Mouse (Mus musculus) megakaryocyte, embryonic 14.5 days (primary cell): ENCODE data around the gene Itgb5.

ENCODE experiments used
- FLI1 ChIP-seq: IDR thresholded peaks from 2 replicates; pipeline ENCODE4 v1.6.1; 2012; ENCODE audit warnings: low read length, inconsistent platforms, mixed read lengths
- GATA1 ChIP-seq: IDR thresholded peaks from 3 replicates; pipeline ENCODE4 v1.6.1; 2012; ENCODE audit warnings: mixed read lengths, low read length, inconsistent platforms, borderline replicate concordance

DNA sequence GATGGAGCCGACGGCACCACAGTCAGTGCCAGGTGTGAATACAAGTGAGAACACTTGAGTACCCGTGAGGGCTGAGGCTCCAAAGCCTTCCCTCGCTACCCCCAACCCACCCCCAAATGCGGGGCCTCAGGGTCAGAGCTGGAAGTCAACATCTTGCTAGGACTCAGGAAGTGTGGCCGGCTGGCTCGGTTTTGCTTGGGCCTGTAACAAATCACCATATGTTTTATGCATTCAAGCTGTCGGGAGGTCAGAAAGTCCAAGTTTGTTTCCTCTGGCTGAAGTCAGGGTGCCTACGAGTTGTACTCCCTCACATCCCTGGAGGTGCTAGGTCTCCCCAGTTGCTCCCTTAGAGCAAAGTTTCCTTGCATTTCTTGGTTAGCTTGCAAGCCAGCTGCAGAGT is 110.2 kb downstream of the Itgb5 start:
- no peak for TF ChIP-seq FLI1
- TF ChIP-seq GATA1, result no peak
